Mouse (Mus musculus): ENCODE data around the gene Macrod2.

GRCm38 (mm10) chr2:142222926-142223325 lies 1827.8 kb downstream of the Macrod2 start:
- TF ChIP-seq CTCF (IDR thresholded peaks at IDR 0.05; ENCODE audit: low read depth), result no peak
- no peak for TF ChIP-seq EP300 (optimal IDR thresholded peaks at IDR 0.05)

Data from stomach, postnatal 0 days (tissue).